Mouse (Mus musculus) midbrain, embryonic 15.5 days (tissue): ENCODE measurements around the gene Map7. TPM values are rescaled to one million over a fixed set of nuclear protein-coding genes. Genes with fewer than 3 reads are reported as not detected.

Experiments
- ATAC-seq: fragments of 200-750 bp; cut with Nextera tagmentation; replicated peaks from 2 replicates; pipeline ENCODE4 v1.8.0; 2017; ENCODE audit warnings: moderate TSS enrichment
- H3K27ac ChIP-seq: fragments of 300-500 bp; sonication (generic); 2 replicates; pipeline ENCODE4 v1.5.1; 2015; ENCODE audit warnings: mild to moderate bottlenecking, inconsistent platforms
- H3K27me3 ChIP-seq: fragments of 300-500 bp; sonication (generic); replicated peaks from 2 replicates; pipeline ENCODE4 v1.6.1; 2015; ENCODE audit warnings: inconsistent platforms
- H3K36me3 ChIP-seq: fragments of 300-500 bp; sonication (generic); replicated peaks from 2 replicates; pipeline ENCODE4 v1.6.1; 2015; ENCODE audit warnings: inconsistent platforms
- H3K4me1 ChIP-seq: fragments of 300-500 bp; sonication (generic); 2 replicates; pipeline ENCODE4 v1.6.1; 2015; ENCODE audit warnings: inconsistent platforms
- H3K4me2 ChIP-seq: fragments of 300-500 bp; sonication (generic); 2 replicates; pipeline ENCODE4 v1.6.1; 2015; ENCODE audit warnings: inconsistent platforms, mild to moderate bottlenecking, moderate library complexity
- H3K4me3 ChIP-seq: fragments of 300-500 bp; sonication (generic); 2 replicates; pipeline ENCODE4 v1.5.1; 2015; ENCODE audit warnings: mild to moderate bottlenecking, inconsistent platforms
- H3K9ac ChIP-seq: fragments of 300-500 bp; sonication (generic); 2 replicates; pipeline ENCODE4 v1.6.1; 2015; ENCODE audit warnings: mild to moderate bottlenecking, inconsistent platforms
- H3K9me3 ChIP-seq: fragments of 300-500 bp; sonication (generic); 2 replicates; pipeline ENCODE4 v1.6.1; 2016; ENCODE audit warnings: inconsistent platforms
- WGBS: fragments of 180-500 bp; shearing (Covaris S2); methylation state at CpG from one replicate; pipeline ENCODE4 v1.1.7; 2015; ENCODE audit warnings: mixed read lengths; 5-methylcytosine and 5-hydroxymethylcytosine counted together
- polyA plus RNA-seq: library from polyadenylated mRNA; unstranded; fragments of >200 nt; fragmentation: Nextera tagmentation; extraction: Ambion mirVana; gene quantifications from 2 replicates; pipeline ENCODE4 v1.2.1, GENCODE M21; 2015

Map7 gene
- 6.6 and 7.7 TPM in 2 replicates for polyA plus RNA-seq

DNA sequence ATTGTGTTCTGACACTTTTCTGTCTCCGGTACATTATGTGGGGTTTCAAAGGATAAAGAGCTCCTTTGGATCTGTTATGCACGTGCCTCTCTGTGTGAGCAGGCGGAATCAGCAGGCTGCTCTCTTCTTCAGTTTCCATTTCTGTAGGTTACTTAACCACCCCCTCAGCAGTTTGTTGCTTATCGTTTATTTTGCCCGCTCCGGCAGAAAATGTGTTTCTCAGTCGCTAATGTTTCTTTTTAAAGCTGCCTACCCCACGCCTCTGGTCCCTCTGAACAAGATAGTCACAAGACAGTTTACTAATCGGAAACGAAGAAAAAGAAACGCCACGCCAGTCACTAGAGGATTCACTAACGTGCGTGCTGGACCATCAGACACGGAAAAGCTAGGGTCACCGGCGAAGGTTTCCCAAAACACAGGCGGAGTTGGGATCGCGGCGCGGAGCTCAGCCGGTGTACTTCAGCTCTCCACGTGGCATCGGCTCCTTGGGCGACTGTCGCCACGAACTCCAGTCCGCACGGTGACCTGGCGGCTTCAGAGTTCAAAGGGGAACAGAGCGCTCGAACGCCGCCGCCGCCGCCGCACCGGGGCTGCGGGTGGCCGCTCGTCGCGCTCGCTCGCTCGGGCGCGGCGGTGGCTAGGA is at the start of gene Map7:
Map7 (plus strand) TSS at position 342 of the 643 bp plus-strand sequence.
- peak; percentile 13; the same call in 1 of the 2 replicates for ATAC-seq
- 3% methylated on average over 51 of the region's 51 CpGs for WGBS
- Histone ChIP-seq H3K27me3 (peaks cover 27% of the 10 kb centered on the region), H3K27ac (no peak within 1 kb of the TSS), H3K36me3 (no peaks in the 10 kb centered on the region), H3K9ac (peak within 1 kb of the TSS; percentile 58), H3K4me1 (peaks cover 22% of the 10 kb centered on the region), H3K9me3 (no peaks in the 10 kb centered on the region), H3K4me2 (peak within 1 kb of the TSS; percentile 98), H3K4me3 (peak within 1 kb of the TSS; percentile 70)

DNA sequence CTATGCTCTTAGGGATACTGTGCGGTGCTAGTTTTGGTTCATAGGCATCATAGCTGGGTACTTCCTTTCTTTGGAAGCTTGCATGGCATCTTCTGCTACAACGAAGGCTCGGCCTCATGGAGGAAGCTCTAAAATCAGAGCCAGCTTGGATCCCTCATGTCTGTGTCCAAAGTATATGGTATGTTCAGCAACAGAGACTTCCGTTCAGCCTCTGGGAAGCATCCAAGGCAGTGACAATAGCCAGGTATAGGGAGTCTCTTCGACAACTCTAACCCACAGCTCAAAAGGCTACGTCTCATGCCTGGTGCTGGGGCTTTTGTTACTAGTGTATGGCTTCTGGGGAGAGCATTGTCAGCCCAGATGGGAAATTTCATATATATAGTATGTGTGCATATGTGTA is 46.8 kb upstream of the Map7 start:
- H3K27me3 ChIP-seq, result no peaks in the 10 kb centered on the region
- H3K4me1 ChIP-seq, result no peaks in the 10 kb centered on the region
- no peak overlapping the region for H3K4me2 ChIP-seq
- H3K36me3 ChIP-seq, result no peaks in the 10 kb centered on the region
- H3K4me3 ChIP-seq, result no peak overlapping the region
- no peak for ATAC-seq
- no peak overlapping the region for H3K27ac ChIP-seq
- no peaks in the 10 kb centered on the region for H3K9me3 ChIP-seq
- WGBS, result 97% methylated on average over 6 of the region's 6 CpGs
- H3K9ac ChIP-seq, result no peak overlapping the region

DNA sequence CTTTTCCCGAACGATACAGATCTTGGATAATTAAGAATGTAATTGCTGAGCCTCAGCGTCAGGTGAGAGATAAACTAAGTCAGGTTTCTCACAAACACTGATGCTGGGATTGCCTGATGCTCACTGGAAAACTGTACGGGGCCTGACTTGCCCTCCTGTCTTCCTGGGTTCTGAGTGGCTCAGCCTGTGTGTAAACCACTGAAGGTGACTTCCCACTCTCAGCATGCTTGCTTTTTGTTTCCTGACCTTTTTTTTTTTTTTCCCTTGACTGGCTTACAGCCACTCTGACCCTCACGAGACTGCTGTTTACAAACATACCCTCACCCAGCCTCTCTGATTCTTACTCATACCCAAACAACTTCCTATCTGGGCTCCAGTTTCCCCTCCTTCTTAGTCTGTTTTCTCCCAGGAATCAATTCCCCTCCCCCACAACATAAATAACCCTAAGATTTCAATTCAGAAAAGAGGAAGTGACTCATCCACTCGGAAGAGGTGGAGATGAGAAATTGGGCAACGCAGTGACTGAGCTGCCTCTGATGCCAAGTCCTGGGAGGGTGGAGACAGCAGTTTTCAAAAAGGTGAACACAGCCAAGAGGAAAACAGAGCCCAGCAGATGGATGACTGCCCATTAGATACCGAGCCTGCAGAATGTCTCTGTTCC is 43.9 kb upstream of the Map7 start:
- H3K9me3 ChIP-seq, result no peaks in the 10 kb centered on the region
- no peaks in the 10 kb centered on the region for H3K4me1 ChIP-seq
- ATAC-seq, result no peak
- H3K36me3 ChIP-seq, result no peaks in the 10 kb centered on the region
- no peak overlapping the region for H3K4me2 ChIP-seq
- no peak overlapping the region for H3K4me3 ChIP-seq
- no peak overlapping the region for H3K9ac ChIP-seq
- 84% methylated on average over 8 of the region's 8 CpGs for WGBS
- H3K27ac ChIP-seq, result no peak overlapping the region
- H3K27me3 ChIP-seq, result no peaks in the 10 kb centered on the region

DNA sequence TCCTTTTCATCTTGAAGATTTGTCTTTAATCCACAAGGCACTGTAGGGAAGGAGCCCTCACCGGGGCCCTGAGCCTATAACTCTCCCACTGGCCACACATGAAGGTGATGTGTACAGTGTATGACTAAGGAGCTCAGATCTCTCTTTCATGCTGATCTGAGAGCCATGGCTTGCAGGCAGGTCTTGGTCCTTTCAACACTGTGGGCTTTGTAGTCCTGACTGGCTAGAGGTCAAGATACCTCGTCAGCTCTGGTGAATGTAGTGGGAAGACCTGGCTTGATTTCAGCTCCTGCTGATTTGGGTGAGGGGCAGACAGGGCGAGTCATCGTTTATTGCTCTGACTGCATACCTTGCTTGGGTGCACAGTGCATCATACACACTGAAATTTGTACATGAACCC is 42.7 kb upstream of the Map7 start:
- no peak overlapping the region for H3K4me3 ChIP-seq
- no peak for ATAC-seq
- 74% methylated on average over 4 of the region's 4 CpGs for WGBS
- H3K4me2 ChIP-seq, result no peak overlapping the region
- no peak overlapping the region for H3K9ac ChIP-seq
- H3K9me3 ChIP-seq, result no peaks in the 10 kb centered on the region
- no peaks in the 10 kb centered on the region for H3K27me3 ChIP-seq
- H3K4me1 ChIP-seq, result no peaks in the 10 kb centered on the region
- H3K27ac ChIP-seq, result no peak overlapping the region
- H3K36me3 ChIP-seq, result no peaks in the 10 kb centered on the region

DNA sequence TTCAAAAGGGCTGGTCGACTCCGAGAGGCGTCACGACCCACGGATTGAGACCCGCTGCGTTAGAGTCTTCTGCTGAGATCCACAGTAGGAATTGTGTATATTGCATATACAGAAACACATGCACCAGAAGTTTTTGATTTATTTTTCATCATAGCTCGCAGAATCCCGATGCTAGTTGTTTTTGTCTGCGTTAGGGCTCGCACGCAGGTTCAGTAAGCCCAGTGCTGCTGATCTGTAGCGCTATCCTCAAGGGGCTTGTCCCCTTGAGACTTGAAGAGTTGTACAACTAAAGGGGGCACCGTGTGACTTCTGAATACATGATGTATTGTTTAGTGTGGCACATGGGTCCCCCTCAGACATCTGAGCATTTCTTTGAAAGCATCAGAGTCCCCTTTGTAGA is 41.2 kb upstream of the Map7 start:
- WGBS, result 92% methylated on average over 14 of the region's 14 CpGs
- no peaks in the 10 kb centered on the region for H3K9me3 ChIP-seq
- no peak overlapping the region for H3K27ac ChIP-seq
- no peaks in the 10 kb centered on the region for H3K27me3 ChIP-seq
- H3K36me3 ChIP-seq, result no peaks in the 10 kb centered on the region
- no peak overlapping the region for H3K9ac ChIP-seq
- no peaks in the 10 kb centered on the region for H3K4me1 ChIP-seq
- no peak overlapping the region for H3K4me3 ChIP-seq
- ATAC-seq, result no peak
- H3K4me2 ChIP-seq, result no peak overlapping the region

DNA sequence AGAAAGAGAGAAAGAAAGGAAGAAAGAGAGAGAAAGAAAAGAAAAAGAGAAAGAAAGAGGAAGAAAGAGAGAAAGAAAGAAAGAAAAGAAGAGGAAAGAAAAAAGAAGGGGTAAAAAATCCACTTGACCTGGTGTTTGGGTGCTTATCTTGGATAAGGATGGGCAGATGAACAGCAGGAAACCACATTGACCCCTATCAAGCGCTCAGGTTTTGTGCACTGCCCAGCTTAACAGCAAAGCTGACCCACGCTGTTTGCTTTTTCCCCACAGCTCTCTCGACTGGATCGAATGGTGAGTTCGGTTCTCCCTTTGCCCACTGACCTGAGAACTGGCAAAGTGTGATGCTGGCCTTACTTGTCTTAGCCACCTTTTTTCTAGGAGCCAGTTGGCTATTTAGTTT is 36.8 kb upstream of the Map7 start:
- no peak overlapping the region for H3K27ac ChIP-seq
- no peaks in the 10 kb centered on the region for H3K4me1 ChIP-seq
- H3K27me3 ChIP-seq, result no peaks in the 10 kb centered on the region
- WGBS, result 93% methylated on average over 5 of the region's 5 CpGs
- no peak overlapping the region for H3K9ac ChIP-seq
- H3K4me2 ChIP-seq, result no peak overlapping the region
- no peaks in the 10 kb centered on the region for H3K36me3 ChIP-seq
- no peaks in the 10 kb centered on the region for H3K9me3 ChIP-seq
- no peak for ATAC-seq
- no peak overlapping the region for H3K4me3 ChIP-seq

DNA sequence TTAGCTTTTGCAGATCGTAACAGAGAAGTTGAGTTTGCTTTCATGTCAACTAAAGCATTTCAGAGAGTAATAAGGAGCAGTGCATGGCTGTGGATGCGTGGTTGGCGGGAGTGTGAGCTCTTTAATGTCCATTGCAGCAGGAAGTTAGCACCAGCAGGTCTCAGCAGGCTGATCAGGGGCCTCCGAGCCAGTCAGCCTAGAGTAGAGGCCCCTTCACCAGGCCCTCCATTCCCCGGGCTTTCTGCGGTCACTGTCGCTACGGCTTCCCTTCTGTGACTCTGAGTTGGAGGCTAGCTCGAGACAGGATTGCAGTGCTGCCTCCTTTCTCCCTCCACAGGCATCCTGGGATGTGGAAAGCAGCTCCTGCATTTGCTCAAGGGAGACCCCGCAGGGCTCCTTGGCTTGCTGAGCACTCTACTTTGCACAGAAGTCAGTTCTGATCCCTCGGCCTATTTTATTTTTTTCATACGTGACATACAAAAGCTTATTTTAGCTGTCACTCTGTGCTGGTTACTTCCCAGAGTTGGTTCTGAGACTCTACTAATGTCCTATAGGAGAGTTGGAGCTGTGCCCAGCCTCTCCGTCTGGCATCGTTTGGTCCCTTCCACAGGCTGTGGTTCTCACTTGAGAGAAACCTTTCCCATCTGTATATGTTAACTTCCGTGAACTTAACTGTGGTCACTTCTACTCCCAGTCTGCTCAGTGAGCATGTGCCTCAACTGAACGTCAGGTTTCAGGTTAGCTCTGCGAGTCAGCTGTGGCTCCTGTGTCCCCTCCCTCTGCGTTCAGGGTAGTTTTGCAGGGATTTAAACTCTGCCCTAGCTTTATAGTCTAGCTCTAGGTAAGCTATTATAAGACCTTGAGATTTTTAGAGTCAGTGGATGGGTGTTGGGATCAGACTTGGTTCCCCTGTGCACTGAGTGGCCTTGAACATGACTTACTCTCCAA is 36.0 kb upstream of the Map7 start:
- H3K9ac ChIP-seq, result no peak overlapping the region
- H3K27ac ChIP-seq, result no peak overlapping the region
- no peak overlapping the region for H3K4me2 ChIP-seq
- no peaks in the 10 kb centered on the region for H3K9me3 ChIP-seq
- no peaks in the 10 kb centered on the region for H3K27me3 ChIP-seq
- WGBS, result 82% methylated on average over 18 of the region's 18 CpGs
- ATAC-seq, result no peak
- no peaks in the 10 kb centered on the region for H3K4me1 ChIP-seq
- H3K36me3 ChIP-seq, result no peaks in the 10 kb centered on the region
- no peak overlapping the region for H3K4me3 ChIP-seq

DNA sequence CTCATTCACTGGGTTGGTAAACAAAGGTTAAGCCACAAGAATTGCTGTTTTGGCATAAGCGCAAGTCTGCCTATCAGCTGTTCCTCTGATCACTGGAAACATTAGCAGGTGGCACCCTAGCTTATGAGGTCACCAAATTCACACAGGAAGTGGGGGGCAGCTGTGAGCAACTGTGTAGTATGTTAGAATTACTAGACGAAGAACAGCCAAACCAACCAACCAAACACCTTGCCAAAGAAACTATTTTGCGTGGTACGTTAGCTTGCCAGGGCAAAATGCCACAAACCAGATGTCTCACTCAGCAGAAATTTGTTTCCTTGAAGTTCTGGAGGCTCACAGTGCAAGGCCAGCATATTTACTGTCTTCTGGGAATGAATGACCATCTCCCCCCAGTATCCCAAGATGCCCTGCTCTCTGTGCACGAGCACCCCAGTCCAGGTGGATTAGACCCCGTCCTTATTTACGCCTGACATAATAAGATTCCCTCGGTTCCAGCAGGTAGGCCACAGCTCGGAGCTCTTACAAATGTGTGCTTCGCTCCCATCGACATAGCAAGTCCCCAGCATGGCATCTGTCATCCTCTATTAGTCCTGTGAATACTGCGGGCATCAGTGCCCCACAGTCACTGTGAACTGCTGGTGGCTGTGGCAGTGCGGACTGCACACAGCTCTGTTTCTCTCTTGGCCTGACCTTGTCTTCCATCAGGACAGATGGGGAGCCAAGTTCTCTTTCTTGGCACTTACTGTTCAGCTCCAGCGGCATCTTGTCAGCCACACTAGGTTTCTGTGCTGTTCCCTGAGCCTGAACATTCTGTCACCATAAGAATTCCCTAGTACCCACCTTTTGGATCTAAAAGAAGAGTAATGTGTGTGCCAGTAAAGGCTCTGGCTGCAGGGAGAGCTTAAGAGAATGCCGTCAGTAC is 28.5 kb upstream of the Map7 start:
- no peak overlapping the region for H3K9ac ChIP-seq
- H3K9me3 ChIP-seq, result no peaks in the 10 kb centered on the region
- H3K4me3 ChIP-seq, result no peak overlapping the region
- no peak overlapping the region for H3K4me2 ChIP-seq
- no peaks in the 10 kb centered on the region for H3K27me3 ChIP-seq
- no peak overlapping the region for H3K27ac ChIP-seq
- H3K4me1 ChIP-seq, result no peaks in the 10 kb centered on the region
- ATAC-seq, result no peak
- WGBS, result 92% methylated on average over 15 of the region's 15 CpGs
- no peaks in the 10 kb centered on the region for H3K36me3 ChIP-seq

DNA sequence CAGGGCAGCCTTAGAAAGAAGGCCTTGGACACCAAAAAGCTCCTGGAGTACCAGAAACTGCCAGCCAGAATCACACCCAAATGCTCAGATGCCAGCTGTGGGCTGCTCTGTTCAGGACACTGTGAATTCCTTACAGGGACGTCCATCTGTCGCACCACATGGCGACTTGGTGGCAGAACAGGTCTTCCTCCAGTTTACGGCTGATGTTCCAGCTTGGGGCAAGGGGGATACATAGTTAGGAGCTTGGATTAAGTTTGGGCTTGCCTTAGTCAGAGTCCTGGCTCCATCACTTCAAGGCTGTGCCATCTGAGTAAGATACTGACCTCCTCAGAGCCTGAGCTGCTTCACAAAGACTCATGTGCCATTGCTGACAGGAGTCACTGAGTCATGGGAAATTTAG is 26.3 kb upstream of the Map7 start:
- Histone ChIP-seq H3K9ac (no peak overlapping the region), H3K27ac (no peak overlapping the region), H3K27me3 (no peaks in the 10 kb centered on the region), H3K4me2 (no peak overlapping the region), H3K9me3 (no peaks in the 10 kb centered on the region), H3K4me3 (no peak overlapping the region), H3K4me1 (no peaks in the 10 kb centered on the region), H3K36me3 (no peaks in the 10 kb centered on the region)
- ATAC-seq, result no peak
- 87% methylated on average over 4 of the region's 4 CpGs for WGBS

DNA sequence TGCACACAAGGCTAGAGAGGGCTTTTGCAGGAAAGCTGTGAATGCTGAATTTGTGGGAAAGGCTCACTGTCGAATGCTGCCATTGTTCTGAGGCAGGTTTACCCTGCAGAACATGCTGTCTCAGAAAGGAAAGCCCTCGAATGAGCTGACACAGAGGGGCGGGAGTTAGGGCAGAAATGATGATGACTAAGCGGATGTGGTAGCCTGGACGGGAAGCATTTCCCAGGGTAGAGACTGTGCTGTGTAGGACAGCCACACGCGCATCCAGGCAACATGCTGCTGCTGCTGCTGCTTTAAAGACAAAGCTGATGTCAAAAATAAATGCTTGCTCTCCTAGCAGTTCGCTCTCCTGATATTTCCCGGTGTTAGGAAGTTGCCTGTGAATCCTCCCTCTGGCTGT is 24.9 kb upstream of the Map7 start:
- Histone ChIP-seq H3K4me2 (no peak overlapping the region), H3K9ac (no peak overlapping the region), H3K27ac (no peak overlapping the region), H3K27me3 (no peaks in the 10 kb centered on the region), H3K36me3 (no peaks in the 10 kb centered on the region), H3K9me3 (no peaks in the 10 kb centered on the region), H3K4me1 (no peaks in the 10 kb centered on the region), H3K4me3 (no peak overlapping the region)
- ATAC-seq, result peak; percentile 49; the same call in 1 of the 2 replicates
- WGBS, result 48% methylated on average over 9 of the region's 9 CpGs

DNA sequence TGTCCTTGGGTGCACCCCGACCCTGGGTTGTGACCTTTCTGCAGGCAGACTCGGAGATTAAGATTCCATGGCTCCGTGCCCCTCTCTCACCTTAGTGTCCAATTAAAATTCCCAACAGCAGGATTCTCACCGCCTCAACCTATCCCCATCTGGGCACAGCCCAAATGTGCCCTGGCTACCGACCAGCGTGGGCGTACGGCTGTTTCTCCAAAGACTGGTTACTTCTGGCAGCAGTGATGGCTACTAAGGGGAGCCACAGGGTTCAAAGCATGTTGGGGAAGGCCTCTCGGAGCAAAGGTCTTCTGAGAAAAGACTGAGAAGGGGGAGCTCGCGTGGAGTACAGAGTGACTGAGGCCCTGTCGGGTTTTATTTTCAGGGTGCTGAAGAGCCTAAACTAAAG is 23.7 kb upstream of the Map7 start:
- H3K4me3 ChIP-seq, result no peak overlapping the region
- no peaks in the 10 kb centered on the region for H3K27me3 ChIP-seq
- no peaks in the 10 kb centered on the region for H3K4me1 ChIP-seq
- ATAC-seq, result 0 out of 2 replicates have a peak, but pooled peaks have one; percentile 28
- no peaks in the 10 kb centered on the region for H3K36me3 ChIP-seq
- H3K4me2 ChIP-seq, result no peak overlapping the region
- H3K9me3 ChIP-seq, result no peaks in the 10 kb centered on the region
- no peak overlapping the region for H3K9ac ChIP-seq
- WGBS, result 83% methylated on average over 12 of the region's 12 CpGs
- no peak overlapping the region for H3K27ac ChIP-seq
